Mouse (Mus musculus): ENCODE data around the gene Scyl2.

- TF ChIP-seq EP300 (IDR thresholded peaks at IDR 0.05; ENCODE audit: insufficient read depth, low read depth, low read length) (no peak), CTCF (IDR thresholded peaks at IDR 0.05) (no peak)
These were observed 33.2 kb downstream of the Scyl2 start for GRCm38 (mm10) chr10:89652912-89653311.
